Mouse (Mus musculus) midbrain, embryonic 16.5 days (tissue): ENCODE results near the gene Higd1b. TPM values are rescaled to one million over a fixed set of nuclear protein-coding genes. Genes with fewer than 3 reads are reported as not detected.

Experiments
- ATAC-seq: fragments of 200-750 bp; cut with Nextera tagmentation; 2 replicates; pipeline ENCODE4 v1.8.0; 2017; ENCODE audit warnings: moderate TSS enrichment
- H3K27ac ChIP-seq: fragments of 300-500 bp; sonication (generic); 2 replicates; pipeline ENCODE4 v1.5.1; 2014; ENCODE audit warnings: mild to moderate bottlenecking, low read length, mixed read lengths
- H3K27me3 ChIP-seq: fragments of 300-500 bp; sonication (generic); 2 replicates; pipeline ENCODE4 v1.6.1; 2014; ENCODE audit warnings: low read depth, low read length, mixed read lengths; ENCODE audit not compliant: control insufficient read depth, insufficient read depth
- H3K36me3 ChIP-seq: fragments of 300-500 bp; sonication (generic); 2 replicates; pipeline ENCODE4 v1.6.1; 2014; ENCODE audit warnings: mild to moderate bottlenecking, low read length, moderate library complexity, mixed read lengths; ENCODE audit not compliant: control insufficient read depth, insufficient read depth
- H3K4me1 ChIP-seq: fragments of 300-500 bp; sonication (generic); 2 replicates; pipeline ENCODE4 v1.6.1; 2014; ENCODE audit warnings: mild to moderate bottlenecking, low read length, mixed read lengths; ENCODE audit not compliant: control insufficient read depth, insufficient read depth
- H3K4me2 ChIP-seq: fragments of 300-500 bp; sonication (generic); 2 replicates; pipeline ENCODE4 v1.6.1; 2014; ENCODE audit warnings: mild to moderate bottlenecking, low read length, mixed read lengths
- H3K4me3 ChIP-seq: fragments of 300-500 bp; sonication (generic); 2 replicates; pipeline ENCODE4 v1.5.1; 2014; ENCODE audit warnings: low read depth, mild to moderate bottlenecking, low read length, moderate library complexity, mixed read lengths
- H3K9ac ChIP-seq: fragments of 300-500 bp; sonication (generic); 2 replicates; pipeline ENCODE4 v1.6.1; 2014; ENCODE audit warnings: low read depth, low read length, mixed read lengths
- H3K9me3 ChIP-seq: fragments of 300-500 bp; sonication (generic); replicated peaks from 2 replicates; pipeline ENCODE4 v1.6.1; 2014; ENCODE audit warnings: mild to moderate bottlenecking, low read length, mixed read lengths; ENCODE audit not compliant: control insufficient read depth, poor library complexity, severe bottlenecking
- WGBS: fragments of 180-500 bp; shearing (Covaris S2); extraction: QIAGEN DNeasy Blood & Tissue Kit; methylation state at CpG from one replicate; pipeline ENCODE4 v1.1.7; 2014; 5-methylcytosine and 5-hydroxymethylcytosine counted together
- polyA plus RNA-seq: library from polyadenylated mRNA; unstranded; fragments of >200 nt; fragmentation: Nextera tagmentation; extraction: Ambion mirVana; gene quantifications from 2 replicates; pipeline ENCODE4 v1.2.1, GENCODE M21; 2015

Gene Higd1b
- polyA plus RNA-seq, 1 experiment from 2014 or later, result 15.7 TPM

DNA sequence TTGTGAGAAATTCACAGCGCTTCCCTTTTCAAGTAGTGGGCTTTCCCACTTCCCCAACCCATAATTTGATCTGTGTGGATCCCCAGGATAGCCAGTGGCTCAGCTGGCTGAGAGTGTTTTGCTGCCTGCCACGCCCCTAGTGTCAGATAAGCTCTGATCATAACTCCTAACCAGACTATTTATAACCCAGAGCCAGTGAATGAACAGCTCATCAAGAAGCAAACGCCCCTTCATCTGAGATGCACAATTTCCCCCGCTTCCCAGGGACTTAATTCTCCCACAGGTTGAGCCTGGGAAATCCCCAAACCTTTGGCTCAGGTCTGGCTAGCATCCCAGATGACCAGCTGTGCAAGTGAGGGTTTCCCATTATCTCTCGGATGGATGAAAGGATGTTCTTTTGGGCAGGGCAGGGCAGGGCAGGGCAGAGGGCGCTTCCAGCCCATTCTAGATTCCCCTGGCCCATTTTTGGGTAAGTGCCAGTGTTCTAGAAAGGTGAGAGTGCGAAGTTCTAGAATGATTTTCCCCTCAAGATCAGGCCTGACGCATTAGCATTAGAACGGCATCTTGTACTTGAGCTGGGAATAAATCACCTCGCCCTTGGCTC, 49.1 kb downstream of the Higd1b start, which contains the start of gene Fam187a:
Gene Fam187a (plus strand): TSS at position 554 of the 604 bp plus-strand sequence.
- no peaks in the 10 kb centered on the region for H3K36me3 ChIP-seq
- no peaks in the 10 kb centered on the region; the same call in 1 of the 2 replicates for H3K27me3 ChIP-seq
- no peak within 1 kb of the TSS for H3K9ac ChIP-seq
- peaks cover 14% of the 10 kb centered on the region for H3K4me1 ChIP-seq
- WGBS, result 57% methylated on average over 10 of the region's 10 CpGs
- ATAC-seq, result no peak
- no peak within 1 kb of the TSS for H3K4me2 ChIP-seq
- no peaks in the 10 kb centered on the region for H3K9me3 ChIP-seq
- no peak within 1 kb of the TSS for H3K27ac ChIP-seq
- no peak within 1 kb of the TSS for H3K4me3 ChIP-seq

GRCm38 (mm10) chr11:102887433-102887832, 51.8 kb downstream of the Higd1b start:
- peaks cover 4% of the 10 kb centered on the region for H3K4me1 ChIP-seq
- no peak overlapping the region for H3K27ac ChIP-seq
- H3K4me2 ChIP-seq, result no peak overlapping the region
- H3K36me3 ChIP-seq, result no peaks in the 10 kb centered on the region
- no peak for ATAC-seq
- WGBS, result 85% methylated on average over 5 of the region's 5 CpGs
- no peaks in the 10 kb centered on the region for H3K9me3 ChIP-seq
- no peak overlapping the region for H3K9ac ChIP-seq
- no peak overlapping the region for H3K4me3 ChIP-seq
- peaks cover 9% of the 10 kb centered on the region for H3K27me3 ChIP-seq

Other genes starting within 250 kb of the Higd1b start
- gene Fzd2, start 231.5 kb upstream of the Higd1b start, polyA plus RNA-seq, result 3.9 and 4.4 TPM in 2 replicates
- gene Meioc, start 172.1 kb upstream of the Higd1b start, polyA plus RNA-seq, result 0.15 and 0.16 TPM in 2 replicates
- 43.1 and 46.3 TPM in 2 replicates for gene Ccdc43, start 138.1 kb upstream of the Higd1b start, polyA plus RNA-seq
- gene Adam11, start 74.4 kb upstream of the Higd1b start, polyA plus RNA-seq, result 32.2 and 34.9 TPM in 2 replicates
- 25.8 and 28.2 TPM in 2 replicates for gene Gjc1, start 16.1 kb upstream of the Higd1b start, polyA plus RNA-seq
- gene Eftud2, start 45.1 kb downstream of the Higd1b start, polyA plus RNA-seq, result 133 and 134 TPM in 2 replicates
- 2.3 TPM in 2 replicates for gene Ccdc103, start 45.4 kb downstream of the Higd1b start, polyA plus RNA-seq
- gene Fam187a, start 49.3 kb downstream of the Higd1b start, polyA plus RNA-seq, result not detected in 2 replicates
- gene Gfap, start 65.1 kb downstream of the Higd1b start, polyA plus RNA-seq, result 0.27 and 1.2 TPM in 2 replicates
- 0.75 and 1.4 TPM in 2 replicates for gene Kif18b, start 89.3 kb downstream of the Higd1b start, polyA plus RNA-seq
- 6.0 and 7.9 TPM in 2 replicates for gene C1ql1, start 110.8 kb downstream of the Higd1b start, polyA plus RNA-seq
- gene Nmt1, start 192.3 kb downstream of the Higd1b start, polyA plus RNA-seq, result 25.5 and 26.8 TPM in 2 replicates
- gene Dcakd, start 192.5 kb downstream of the Higd1b start, polyA plus RNA-seq, result 157 and 174 TPM in 2 replicates